In the genomic region with DNA sequence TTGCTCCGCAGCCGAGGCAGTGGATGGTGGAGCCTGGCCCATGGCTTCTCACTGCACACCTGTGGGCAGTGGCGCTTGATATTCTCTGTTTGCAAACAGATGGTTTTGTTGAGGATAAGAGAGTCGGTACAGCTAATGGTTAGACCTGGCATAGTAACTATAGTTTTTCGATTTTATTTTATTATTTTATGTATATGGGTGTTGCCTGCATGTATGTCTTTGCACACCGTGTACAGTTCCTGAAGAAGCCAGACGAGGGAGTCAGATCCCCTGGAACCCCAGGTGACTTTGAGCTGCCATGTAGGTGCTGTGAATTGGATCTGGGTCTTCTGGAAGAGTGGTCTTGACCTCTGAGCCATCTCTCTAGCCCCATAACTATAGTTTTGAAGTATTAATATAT, we compare ENCODE assay signal across 9 mouse cellular contexts. TPM values are rescaled to one million over a fixed set of nuclear protein-coding genes. Genes with fewer than 3 reads are reported as not detected.
DNase-seq lines count a peak whose midpoint lies in the region; ATAC-seq and TF ChIP-seq lines count a peak whose summit lies in the region.
"Had no signal": no experiment of that assay in that cellular context is flagged by ENCODE, and none has a peak within 500 bp of the region (broad histone marks: within the 10 kb centered on the region; RNA-seq: fewer than 3 reads in every experiment).

No protein-coding gene starts in this region.

- H3K4me1 ChIP-seq in cerebellum, adult 2 months (ENCODE audit: control insufficient read depth, insufficient read depth, low read length): peaks cover 43% of the 10 kb centered on the region
- H3K4me1 ChIP-seq in lung, embryonic 14.5 days (ENCODE audit: insufficient read depth): peaks cover 64% of the 10 kb centered on the region
- peaks cover 20% of the 10 kb centered on the region for H3K4me1 ChIP-seq in intestine, postnatal 0 days (replicated peaks; ENCODE audit: control insufficient read depth, insufficient read depth, low read length)
- H3K4me1 ChIP-seq in small intestine, adult 2 months (ENCODE audit: control insufficient read depth, insufficient read depth, insufficient read length, low read length): peaks cover 14% of the 10 kb centered on the region

- peak overlapping the region; percentile 57 for H3K9ac ChIP-seq in lung, embryonic 14.5 days
- H3K9ac ChIP-seq in intestine, postnatal 0 days (ENCODE audit: low read depth, low read length): 0 out of 2 replicates have a peak overlapping the region, but pooled peaks have one; percentile 26

- no peaks in the 10 kb centered on the region for H3K27me3 ChIP-seq in cerebellum, adult 2 months (ENCODE audit: control insufficient read depth, insufficient read depth, low read length)
- no peaks in the 10 kb centered on the region for H3K27me3 ChIP-seq in lung, embryonic 14.5 days (ENCODE audit: insufficient read depth, low read length)
- H3K27me3 ChIP-seq in intestine, postnatal 0 days (replicated peaks; ENCODE audit: control insufficient read depth, insufficient read depth, low read length): no peaks in the 10 kb centered on the region
- H3K27me3 ChIP-seq in small intestine, adult 2 months (ENCODE audit: control insufficient read depth, insufficient read depth, low read length): no peaks in the 10 kb centered on the region
- H3K27me3 ChIP-seq: Patski had no signal

- H3K4me2 ChIP-seq in lung, embryonic 14.5 days: peak overlapping the region; percentile 60
- peak overlapping the region; percentile 43; the same call in 1 of the 2 replicates for H3K4me2 ChIP-seq in intestine, postnatal 0 days (replicated peaks; ENCODE audit: low read depth)

- peaks cover 5% of the 10 kb centered on the region; the same call in 1 of the 2 replicates for H3K36me3 ChIP-seq in lung, embryonic 14.5 days (ENCODE audit: insufficient read depth)
- H3K36me3 ChIP-seq in intestine, postnatal 0 days (ENCODE audit: control insufficient read depth, insufficient read depth): no peaks in the 10 kb centered on the region
- H3K36me3 ChIP-seq in small intestine, adult 2 months (ENCODE audit: control insufficient read depth, insufficient read depth, low read length): no peaks in the 10 kb centered on the region

- no peak for TF ChIP-seq POLR2A in cerebellum, adult 2 months (IDR thresholded peaks at IDR 0.05; ENCODE audit: borderline replicate concordance, insufficient read depth, low read length)
- no peak for TF ChIP-seq POLR2A in small intestine, adult 2 months (IDR thresholded peaks at IDR 0.05; ENCODE audit: low read depth, low read length)

- WGBS in cerebellum, adult 2 months: 63% methylated on average over 7 of the region's 7 CpGs
- 75% methylated on average over 7 of the region's 7 CpGs for WGBS in lung, embryonic 14.5 days
- 87% methylated on average over 7 of the region's 7 CpGs for WGBS in intestine, postnatal 0 days
- 89% methylated on average over 7 of the region's 7 CpGs for WGBS in small intestine, adult 2 months

- intact Hi-C loops in left cerebral cortex, postnatal 25 days (cut with DNase I): no loop called here

- DNase-seq in cerebellum, adult 2 months: no peak
- DNase-seq in cerebellum, adult 9-11 months: no peak
- no peak for DNase-seq in lung, embryonic 14.5 days
- no peak for DNase-seq in lung, adult 18-20 months
- no peak for DNase-seq in retina, postnatal 1 day
- DNase-seq in left cerebral cortex, postnatal 25 days (ENCODE audit: low spot score in 2 of 2): no peak

- no peak for TF ChIP-seq CTCF in cerebellum, adult 2 months (IDR thresholded peaks at IDR 0.05; ENCODE audit: borderline replicate concordance, insufficient read depth, low read depth, low read length)
- no peak for TF ChIP-seq CTCF in lung, embryonic 14.5 days (IDR thresholded peaks at IDR 0.05; ENCODE audit: low read depth)
- TF ChIP-seq CTCF in intestine, postnatal 0 days (IDR thresholded peaks at IDR 0.05; ENCODE audit: low read depth): 0 out of 2 replicates have a peak, but pooled peaks have one; percentile 6
- no peak for TF ChIP-seq CTCF in small intestine, adult 2 months (IDR thresholded peaks at IDR 0.05; ENCODE audit: extremely low read depth, insufficient read length, insufficient replicate concordance, low read depth, low read length)

- no peak for ATAC-seq in lung, embryonic 14.5 days (ENCODE audit: insufficient read depth)
- no peak for ATAC-seq in intestine, postnatal 0 days
- ATAC-seq: Patski had no signal

- H3K27ac ChIP-seq in cerebellum, adult 2 months (ENCODE audit: insufficient read depth, low read length): 0 out of 2 replicates have a peak overlapping the region, but pooled peaks have one; percentile 66
- peak overlapping the region; percentile 94 for H3K27ac ChIP-seq in lung, embryonic 14.5 days (ENCODE audit: low read depth)
- H3K27ac ChIP-seq in intestine, postnatal 0 days (ENCODE audit: low read depth, low read length): no peak overlapping the region
- no peak overlapping the region for H3K27ac ChIP-seq in small intestine, adult 2 months (ENCODE audit: insufficient read depth, low read depth, low read length)

- H3K9me3 ChIP-seq in lung, embryonic 14.5 days (ENCODE audit: low read depth, low read length): no peaks in the 10 kb centered on the region
- no peaks in the 10 kb centered on the region for H3K9me3 ChIP-seq in intestine, postnatal 0 days (ENCODE audit: control insufficient read depth)

- H3K4me3 ChIP-seq in cerebellum, adult 2 months (replicated peaks; ENCODE audit: insufficient read depth, low read depth, low read length): peak overlapping the region; percentile 56
- H3K4me3 ChIP-seq in lung, embryonic 14.5 days (ENCODE audit: low read depth, low read length): peak overlapping the region; percentile 29
- no peak overlapping the region for H3K4me3 ChIP-seq in intestine, postnatal 0 days (ENCODE audit: low read depth, low read length)
- H3K4me3 ChIP-seq in small intestine, adult 2 months (ENCODE audit: low read depth, low read length): 0 out of 2 replicates have a peak overlapping the region, but pooled peaks have one; percentile 12

RNA-seq across cellular contexts. Expression of a gene that starts 18.7 kb away (rescaled TPM):
- polyA plus RNA-seq in cerebellum, adult 2 months (2012; rRNA removed): 238 and 239 TPM in 2 replicates
- polyA plus RNA-seq in lung, embryonic 14.5 days (2014; fragmentation: Nextera tagmentation; extraction: Ambion mirVana): 20.0 and 21.6 TPM in 2 replicates
- 8.0 and 9.6 TPM in 2 replicates for polyA plus RNA-seq in intestine, postnatal 0 days (2015; fragmentation: Nextera tagmentation; extraction: Ambion mirVana)
- 57.5 and 97.6 TPM in 2 replicates for polyA plus RNA-seq in small intestine, adult 2 months (2012; rRNA removed)
- total RNA-seq in left cerebral cortex, postnatal 25 days (2021): 100 to 1,000 TPM; 179 to 184 TPM

RNA-seq across cellular contexts. Expression of a gene that starts 53.7 kb away (rescaled TPM):
- polyA plus RNA-seq in cerebellum, adult 2 months (2012; rRNA removed): 76.7 and 82.5 TPM in 2 replicates
- polyA plus RNA-seq in lung, embryonic 14.5 days (2014; fragmentation: Nextera tagmentation; extraction: Ambion mirVana): 64.5 and 71.2 TPM in 2 replicates
- polyA plus RNA-seq in intestine, postnatal 0 days (2015; fragmentation: Nextera tagmentation; extraction: Ambion mirVana): 23.1 and 23.7 TPM in 2 replicates
- 1.9 and 3.0 TPM in 2 replicates for polyA plus RNA-seq in small intestine, adult 2 months (2012; rRNA removed)
- total RNA-seq in left cerebral cortex, postnatal 25 days (2021): 10 to 100 TPM; 71.0 to 79.9 TPM

Comparison
In these comparisons a context has a peak if more than half of its experiments do, and no peak if none do; other contexts are left out.
1. H3K27ac ChIP-seq: peak in cerebellum, adult 2 months (single experiment) and lung, embryonic 14.5 days (single experiment); none in intestine, postnatal 0 days (single experiment) and small intestine, adult 2 months (single experiment).